Mouse (Mus musculus): Measurements from ENCODE around the gene Chd9. TPM values are rescaled to one million over a fixed set of nuclear protein-coding genes. Genes with fewer than 3 reads are reported as not detected.
A peak's percentile ranks its signal among the peaks of the same experiment; 100 is the strongest.

Gene Chd9
- polyA plus RNA-seq, 1 experiment from 2014 or later, result 52.0 TPM

GRCm38 (mm10) chr8:90954802-90955760 lies 126.9 kb downstream of the Chd9 start:
- Histone ChIP-seq H3K9me3 (ENCODE audit: control insufficient read depth, low read length) (no peaks in the 10 kb centered on the region), H3K9ac (ENCODE audit: low read length) (peak overlapping the region; percentile 82), H3K4me3 (ENCODE audit: low read depth, low read length) (peak overlapping the region; percentile 50), H3K4me1 (replicated peaks; ENCODE audit: control insufficient read depth, insufficient read depth, low read length) (no peaks in the 10 kb centered on the region), H3K4me2 (ENCODE audit: low read depth, low read length, severe bottlenecking) (peak overlapping the region; percentile 59), H3K27ac (ENCODE audit: low read depth, low read length) (peak overlapping the region; percentile 99), H3K27me3 (ENCODE audit: control insufficient read depth, insufficient read depth, low read length) (no peaks in the 10 kb centered on the region), H3K36me3 (ENCODE audit: control insufficient read depth, insufficient read depth, low read length) (no peaks in the 10 kb centered on the region)
- DNase-seq (ENCODE audit: low spot score), result peak; percentile 87
- WGBS, result 1% methylated on average over 21 of the region's 21 CpGs
- peak; percentile 97 for ATAC-seq (replicated peaks; ENCODE audit: low FRiP score)

DNA sequence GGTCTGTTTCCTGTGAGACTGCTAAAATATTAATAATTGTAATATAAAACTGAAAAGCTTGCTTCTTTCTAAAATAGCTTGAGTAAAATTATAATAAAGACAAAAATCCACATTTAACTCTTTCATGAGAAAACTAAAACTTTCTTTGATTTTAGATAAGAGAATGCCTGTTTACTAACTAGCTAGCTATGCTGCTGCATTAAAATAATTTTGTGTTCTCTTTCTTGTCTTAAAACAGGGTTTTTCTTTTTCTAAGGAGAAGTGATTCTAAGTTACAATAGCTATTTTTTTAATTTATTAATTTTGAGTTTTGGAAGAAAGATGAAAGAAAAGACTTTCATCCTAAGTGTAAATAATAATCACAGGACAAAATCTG lies 127.6 kb downstream of the Chd9 start:
- Histone ChIP-seq H3K27me3 (ENCODE audit: control insufficient read depth, insufficient read depth, low read length) (no peaks in the 10 kb centered on the region), H3K9ac (ENCODE audit: low read length) (peak overlapping the region; percentile 82; the same call in 1 of the 2 replicates), H3K4me3 (ENCODE audit: low read depth, low read length) (peak overlapping the region; percentile 50), H3K9me3 (ENCODE audit: control insufficient read depth, low read length) (no peaks in the 10 kb centered on the region), H3K4me1 (replicated peaks; ENCODE audit: control insufficient read depth, insufficient read depth, low read length) (no peaks in the 10 kb centered on the region), H3K4me2 (ENCODE audit: low read depth, low read length, severe bottlenecking) (peak overlapping the region; percentile 61), H3K36me3 (ENCODE audit: control insufficient read depth, insufficient read depth, low read length) (no peaks in the 10 kb centered on the region), H3K27ac (ENCODE audit: low read depth, low read length) (peak overlapping the region; percentile 99)
- ATAC-seq (replicated peaks; ENCODE audit: low FRiP score) (no peak), DNase-seq (ENCODE audit: low spot score) (no peak)

DNA sequence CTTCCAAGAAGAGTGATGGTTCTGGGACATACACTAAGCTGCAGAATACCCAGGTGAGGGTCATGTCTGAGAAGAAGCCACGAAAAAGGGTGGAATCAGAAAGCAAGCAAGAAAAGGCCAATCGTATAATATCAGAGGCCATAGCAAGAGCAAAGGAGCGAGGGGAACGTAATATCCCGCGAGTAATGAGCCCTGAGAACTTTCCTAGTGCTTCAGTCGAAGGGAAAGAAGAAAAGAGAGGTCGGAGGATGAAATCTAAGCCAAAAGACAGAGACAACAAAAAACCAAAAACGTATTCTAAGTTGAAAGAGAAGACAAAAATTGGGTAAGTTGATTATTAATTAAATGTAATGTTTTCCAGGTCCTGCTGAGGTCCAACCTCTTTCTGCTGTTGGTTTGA lies 128.2 kb downstream of the Chd9 start:
- no peaks in the 10 kb centered on the region for H3K9me3 ChIP-seq (ENCODE audit: control insufficient read depth, low read length)
- 54% methylated on average over 9 of the region's 9 CpGs for WGBS
- no peaks in the 10 kb centered on the region for H3K4me1 ChIP-seq (replicated peaks; ENCODE audit: control insufficient read depth, insufficient read depth, low read length)
- no peak overlapping the region for H3K27ac ChIP-seq (ENCODE audit: low read depth, low read length)
- ATAC-seq (replicated peaks; ENCODE audit: low FRiP score), result no peak
- peak overlapping the region; percentile 61 for H3K4me2 ChIP-seq (ENCODE audit: low read depth, low read length, severe bottlenecking)
- no peak for DNase-seq (ENCODE audit: low spot score)
- peak overlapping the region; percentile 18 for H3K9ac ChIP-seq (ENCODE audit: low read length)
- H3K4me3 ChIP-seq (ENCODE audit: low read depth, low read length), result peak overlapping the region; percentile 24
- H3K27me3 ChIP-seq (ENCODE audit: control insufficient read depth, insufficient read depth, low read length), result no peaks in the 10 kb centered on the region
- H3K36me3 ChIP-seq (ENCODE audit: control insufficient read depth, insufficient read depth, low read length), result no peaks in the 10 kb centered on the region

- Histone ChIP-seq H3K27ac (ENCODE audit: low read depth, low read length) (no peak overlapping the region), H3K27me3 (ENCODE audit: control insufficient read depth, insufficient read depth, low read length) (no peaks in the 10 kb centered on the region), H3K36me3 (ENCODE audit: control insufficient read depth, insufficient read depth, low read length) (no peaks in the 10 kb centered on the region), H3K9me3 (ENCODE audit: control insufficient read depth, low read length) (no peaks in the 10 kb centered on the region), H3K4me1 (replicated peaks; ENCODE audit: control insufficient read depth, insufficient read depth, low read length) (no peaks in the 10 kb centered on the region), H3K9ac (ENCODE audit: low read length) (no peak overlapping the region), H3K4me2 (ENCODE audit: low read depth, low read length, severe bottlenecking) (peak overlapping the region; percentile 26; the same call in 1 of the 2 replicates), H3K4me3 (ENCODE audit: low read depth, low read length) (no peak overlapping the region; the same call in 1 of the 2 replicates)
- DNase-seq (ENCODE audit: low spot score) (no peak), ATAC-seq (replicated peaks; ENCODE audit: low FRiP score) (no peak)
These were observed 129.6 kb downstream of the Chd9 start for GRCm38 (mm10) chr8:90957711-90958110.

DNA sequence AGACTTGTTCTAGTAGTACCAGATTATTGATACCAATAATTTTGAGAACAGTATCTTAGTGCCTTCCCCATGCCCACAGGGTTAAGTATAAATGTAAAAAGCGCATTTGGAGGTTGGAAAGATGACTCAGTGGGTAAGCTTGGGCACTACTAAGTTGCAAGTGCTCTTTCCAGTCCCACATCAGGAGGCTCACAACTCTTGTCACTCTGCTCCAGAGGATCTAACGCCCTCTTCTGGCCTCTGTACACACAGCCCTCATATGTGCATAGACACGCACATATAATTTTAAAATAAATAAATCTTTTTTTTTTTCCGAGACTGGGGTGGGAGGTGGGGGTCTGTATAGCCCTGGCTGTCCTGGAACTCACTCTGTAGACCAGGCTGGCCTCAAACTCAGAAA lies 131.6 kb downstream of the Chd9 start:
- H3K4me3 ChIP-seq (ENCODE audit: low read depth, low read length), result no peak overlapping the region
- DNase-seq (ENCODE audit: low spot score), result no peak
- H3K9me3 ChIP-seq (ENCODE audit: control insufficient read depth, low read length), result no peaks in the 10 kb centered on the region
- no peak overlapping the region for H3K9ac ChIP-seq (ENCODE audit: low read length)
- 86% methylated on average over 4 of the region's 4 CpGs for WGBS
- no peaks in the 10 kb centered on the region for H3K4me1 ChIP-seq (replicated peaks; ENCODE audit: control insufficient read depth, insufficient read depth, low read length)
- no peaks in the 10 kb centered on the region for H3K27me3 ChIP-seq (ENCODE audit: control insufficient read depth, insufficient read depth, low read length)
- no peak for ATAC-seq (replicated peaks; ENCODE audit: low FRiP score)
- no peak overlapping the region for H3K27ac ChIP-seq (ENCODE audit: low read depth, low read length)
- no peak overlapping the region for H3K4me2 ChIP-seq (ENCODE audit: low read depth, low read length, severe bottlenecking)
- no peaks in the 10 kb centered on the region for H3K36me3 ChIP-seq (ENCODE audit: control insufficient read depth, insufficient read depth, low read length)

GRCm38 (mm10) chr8:90961603-90962002 lies 133.5 kb downstream of the Chd9 start:
- no peak for DNase-seq (ENCODE audit: low spot score)
- H3K4me3 ChIP-seq (ENCODE audit: low read depth, low read length), result no peak overlapping the region
- H3K4me1 ChIP-seq (replicated peaks; ENCODE audit: control insufficient read depth, insufficient read depth, low read length), result no peaks in the 10 kb centered on the region
- H3K9ac ChIP-seq (ENCODE audit: low read length), result no peak overlapping the region
- WGBS, result 85% methylated on average over 4 of the region's 4 CpGs
- no peak overlapping the region for H3K27ac ChIP-seq (ENCODE audit: low read depth, low read length)
- no peaks in the 10 kb centered on the region for H3K9me3 ChIP-seq (ENCODE audit: control insufficient read depth, low read length)
- no peak overlapping the region for H3K4me2 ChIP-seq (ENCODE audit: low read depth, low read length, severe bottlenecking)
- no peaks in the 10 kb centered on the region for H3K36me3 ChIP-seq (ENCODE audit: control insufficient read depth, insufficient read depth, low read length)
- no peaks in the 10 kb centered on the region for H3K27me3 ChIP-seq (ENCODE audit: control insufficient read depth, insufficient read depth, low read length)
- no peak for ATAC-seq (replicated peaks; ENCODE audit: low FRiP score)

GRCm38 (mm10) chr8:90964044-90964443 lies 135.9 kb downstream of the Chd9 start:
- ATAC-seq (replicated peaks; ENCODE audit: low FRiP score) (no peak), DNase-seq (ENCODE audit: low spot score) (no peak)
- 82% methylated on average over 2 of the region's 2 CpGs for WGBS

DNA sequence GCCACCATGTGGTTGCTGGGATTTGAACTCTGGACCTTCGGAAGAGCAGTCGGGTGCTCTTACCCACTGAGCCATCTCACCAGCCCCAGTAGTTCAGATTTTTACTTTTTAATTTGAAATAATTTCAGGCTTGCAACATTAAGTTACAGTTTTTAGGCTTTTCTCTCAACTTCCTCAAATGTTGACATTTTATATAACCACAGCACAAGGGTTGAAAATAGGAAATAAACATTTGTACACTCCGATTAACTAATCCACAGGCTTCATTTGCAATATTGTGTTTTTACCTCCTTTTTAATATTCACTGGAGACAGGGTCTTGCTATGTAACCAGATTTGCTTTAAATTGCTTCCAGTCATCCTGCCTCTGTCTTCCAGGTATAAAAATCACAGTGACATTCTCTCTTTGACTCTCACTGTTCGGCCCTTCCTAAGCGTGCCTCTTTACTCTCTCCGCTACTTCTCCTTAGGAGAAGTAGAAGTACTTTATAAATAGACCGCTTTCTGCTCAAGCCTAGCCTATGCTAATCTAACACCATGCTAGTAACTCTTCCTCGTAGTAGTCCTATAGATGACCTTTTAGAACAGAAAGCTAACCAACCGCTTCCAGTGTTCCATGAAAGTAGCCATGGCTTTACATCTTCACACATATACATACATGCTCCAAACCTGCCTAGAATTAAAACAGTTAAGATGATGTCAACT lies 137.5 kb downstream of the Chd9 start:
- ATAC-seq (replicated peaks; ENCODE audit: low FRiP score), result no peak
- H3K4me3 ChIP-seq (ENCODE audit: low read depth, low read length), result no peak overlapping the region

More at GRCm38 (mm10) chr8:90964044-90964443, 135.9 kb downstream of the Chd9 start:
- Histone ChIP-seq H3K4me3 (ENCODE audit: low read depth, low read length) (no peak overlapping the region), H3K9ac (ENCODE audit: low read length) (no peak overlapping the region), H3K27ac (ENCODE audit: low read depth, low read length) (no peak overlapping the region; the same call in 1 of the 2 replicates), H3K36me3 (ENCODE audit: control insufficient read depth, insufficient read depth, low read length) (no peaks in the 10 kb centered on the region), H3K4me2 (ENCODE audit: low read depth, low read length, severe bottlenecking) (no peak overlapping the region), H3K9me3 (ENCODE audit: control insufficient read depth, low read length) (no peaks in the 10 kb centered on the region), H3K27me3 (ENCODE audit: control insufficient read depth, insufficient read depth, low read length) (no peaks in the 10 kb centered on the region), H3K4me1 (replicated peaks; ENCODE audit: control insufficient read depth, insufficient read depth, low read length) (no peaks in the 10 kb centered on the region)

More for the DNA sequence above, 137.5 kb downstream of the Chd9 start:
- H3K36me3 ChIP-seq (ENCODE audit: control insufficient read depth, insufficient read depth, low read length), result no peaks in the 10 kb centered on the region
- H3K9me3 ChIP-seq (ENCODE audit: control insufficient read depth, low read length), result no peaks in the 10 kb centered on the region
- H3K27me3 ChIP-seq (ENCODE audit: control insufficient read depth, insufficient read depth, low read length), result no peaks in the 10 kb centered on the region
- H3K9ac ChIP-seq (ENCODE audit: low read length), result no peak overlapping the region
- DNase-seq (ENCODE audit: low spot score), result no peak
- no peak overlapping the region for H3K4me2 ChIP-seq (ENCODE audit: low read depth, low read length, severe bottlenecking)
- WGBS, result 93% methylated on average over 9 of the region's 9 CpGs
- no peak overlapping the region for H3K27ac ChIP-seq (ENCODE audit: low read depth, low read length)
- H3K4me1 ChIP-seq (replicated peaks; ENCODE audit: control insufficient read depth, insufficient read depth, low read length), result no peaks in the 10 kb centered on the region
